Mouse (Mus musculus) bone marrow macrophage, adult 2 months (primary cell): Measurements from ENCODE around the gene Slfn5.

Experiments
- CTCF ChIP-seq: IDR thresholded peaks from 2 replicates; pipeline ENCODE4 v1.5.1; 2012; ENCODE audit warnings: low read depth, mild to moderate bottlenecking, low read length, moderate library complexity
- POLR2A ChIP-seq: IDR thresholded peaks from 2 replicates; pipeline ENCODE4 v1.6.1; 2012; ENCODE audit warnings: mild to moderate bottlenecking, low read depth, low read length, borderline replicate concordance

GRCm38 (mm10) chr11:82956925-82957324 lies 5.8 kb downstream of the Slfn5 start:
- TF ChIP-seq CTCF (no peak), POLR2A (no peak)
